Mouse (Mus musculus): ENCODE data around the gene Greb1. TPM values are rescaled to one million over a fixed set of nuclear protein-coding genes. Genes with fewer than 3 reads are reported as not detected.
A peak's percentile ranks its signal among the peaks of the same experiment; 100 is the strongest.

The Greb1 gene
- polyA plus RNA-seq, 1 experiment from 2014 or later = 7.1 TPM

GRCm38 (mm10) chr12:16799928-16800258 lies 793 bp downstream of the Greb1 start:
- peak overlapping the region; percentile 57 for H3K4me3 ChIP-seq (ENCODE audit: low read depth, low read length)
- peaks cover 7% of the 10 kb centered on the region for H3K27me3 ChIP-seq (ENCODE audit: control insufficient read depth, insufficient read depth, low read length)
- no peaks in the 10 kb centered on the region for H3K9me3 ChIP-seq (ENCODE audit: control insufficient read depth, low read length)
- 0% methylated on average over 6 of the region's 6 CpGs for WGBS
- peak overlapping the region; percentile 85 for H3K4me2 ChIP-seq (ENCODE audit: low read depth, low read length, severe bottlenecking)
- H3K4me1 ChIP-seq (replicated peaks; ENCODE audit: control insufficient read depth, insufficient read depth, low read length) = peaks cover 15% of the 10 kb centered on the region; the same call in 1 of the 2 replicates
- H3K27ac ChIP-seq (ENCODE audit: low read depth, low read length) = no peak overlapping the region
- H3K9ac ChIP-seq (ENCODE audit: low read length) = peak overlapping the region; percentile 76
- H3K36me3 ChIP-seq (ENCODE audit: control insufficient read depth, insufficient read depth, low read length) = no peaks in the 10 kb centered on the region
- DNase-seq (ENCODE audit: low spot score) (no peak), ATAC-seq (replicated peaks; ENCODE audit: low FRiP score) (no peak; the same call in 1 of the 2 replicates)

GRCm38 (mm10) chr12:16798894-16799293 lies 1.8 kb downstream of the Greb1 start:
- no peak for DNase-seq (ENCODE audit: low spot score)
- H3K4me2 ChIP-seq (ENCODE audit: low read depth, low read length, severe bottlenecking) = no peak overlapping the region
- no peak for ATAC-seq (replicated peaks; ENCODE audit: low FRiP score)
- H3K27me3 ChIP-seq (ENCODE audit: control insufficient read depth, insufficient read depth, low read length) = peaks cover 7% of the 10 kb centered on the region
- no peaks in the 10 kb centered on the region for H3K36me3 ChIP-seq (ENCODE audit: control insufficient read depth, insufficient read depth, low read length)
- no peak overlapping the region for H3K27ac ChIP-seq (ENCODE audit: low read depth, low read length)
- no peak overlapping the region for H3K9ac ChIP-seq (ENCODE audit: low read length)
- no peaks in the 10 kb centered on the region for H3K9me3 ChIP-seq (ENCODE audit: control insufficient read depth, low read length)
- 52% methylated on average over 3 of the region's 3 CpGs for WGBS
- H3K4me3 ChIP-seq (ENCODE audit: low read depth, low read length) = no peak overlapping the region
- peaks cover 14% of the 10 kb centered on the region; the same call in 1 of the 2 replicates for H3K4me1 ChIP-seq (replicated peaks; ENCODE audit: control insufficient read depth, insufficient read depth, low read length)

- Histone ChIP-seq H3K9ac (ENCODE audit: low read length) (no peak overlapping the region), H3K27ac (ENCODE audit: low read depth, low read length) (no peak overlapping the region), H3K4me2 (ENCODE audit: low read depth, low read length, severe bottlenecking) (no peak overlapping the region), H3K4me1 (replicated peaks; ENCODE audit: control insufficient read depth, insufficient read depth, low read length) (no peaks in the 10 kb centered on the region; the same call in 1 of the 2 replicates), H3K27me3 (ENCODE audit: control insufficient read depth, insufficient read depth, low read length) (no peaks in the 10 kb centered on the region; the same call in 1 of the 2 replicates), H3K9me3 (ENCODE audit: control insufficient read depth, low read length) (no peaks in the 10 kb centered on the region), H3K36me3 (ENCODE audit: control insufficient read depth, insufficient read depth, low read length) (no peaks in the 10 kb centered on the region), H3K4me3 (ENCODE audit: low read depth, low read length) (no peak overlapping the region)
- WGBS = 86% methylated on average over 3 of the region's 3 CpGs
- DNase-seq (ENCODE audit: low spot score) (no peak), ATAC-seq (replicated peaks; ENCODE audit: low FRiP score) (no peak)
Measured at GRCm38 (mm10) chr12:16795781-16796180, 4.9 kb downstream of the Greb1 start.

GRCm38 (mm10) chr12:16793371-16793770 lies 7.3 kb downstream of the Greb1 start:
- no peak overlapping the region for H3K27ac ChIP-seq (ENCODE audit: low read depth, low read length)
- no peak overlapping the region for H3K4me3 ChIP-seq (ENCODE audit: low read depth, low read length)
- H3K36me3 ChIP-seq (ENCODE audit: control insufficient read depth, insufficient read depth, low read length) = no peaks in the 10 kb centered on the region
- H3K9me3 ChIP-seq (ENCODE audit: control insufficient read depth, low read length) = no peaks in the 10 kb centered on the region
- 87% methylated on average over 4 of the region's 4 CpGs for WGBS
- H3K4me1 ChIP-seq (replicated peaks; ENCODE audit: control insufficient read depth, insufficient read depth, low read length) = peaks cover 6% of the 10 kb centered on the region; the same call in 1 of the 2 replicates
- H3K4me2 ChIP-seq (ENCODE audit: low read depth, low read length, severe bottlenecking) = no peak overlapping the region
- ATAC-seq (replicated peaks; ENCODE audit: low FRiP score) = no peak
- H3K27me3 ChIP-seq (ENCODE audit: control insufficient read depth, insufficient read depth, low read length) = no peaks in the 10 kb centered on the region
- no peak for DNase-seq (ENCODE audit: low spot score)
- H3K9ac ChIP-seq (ENCODE audit: low read length) = no peak overlapping the region

- no peak overlapping the region for H3K9ac ChIP-seq (ENCODE audit: low read length)
- H3K27me3 ChIP-seq (ENCODE audit: control insufficient read depth, insufficient read depth, low read length) = no peaks in the 10 kb centered on the region
- 45% methylated on average over 4 of the region's 4 CpGs for WGBS
- peaks cover 6% of the 10 kb centered on the region; the same call in 1 of the 2 replicates for H3K4me1 ChIP-seq (replicated peaks; ENCODE audit: control insufficient read depth, insufficient read depth, low read length)
- H3K9me3 ChIP-seq (ENCODE audit: control insufficient read depth, low read length) = no peaks in the 10 kb centered on the region
- no peak overlapping the region for H3K4me3 ChIP-seq (ENCODE audit: low read depth, low read length)
- ATAC-seq (replicated peaks; ENCODE audit: low FRiP score) (no peak), DNase-seq (ENCODE audit: low spot score) (no peak)
- H3K4me2 ChIP-seq (ENCODE audit: low read depth, low read length, severe bottlenecking) = no peak overlapping the region
- no peaks in the 10 kb centered on the region for H3K36me3 ChIP-seq (ENCODE audit: control insufficient read depth, insufficient read depth, low read length)
- 0 out of 2 replicates have a peak overlapping the region, but pooled peaks have one; percentile 43 for H3K27ac ChIP-seq (ENCODE audit: low read depth, low read length)
Measured at GRCm38 (mm10) chr12:16790456-16790855, 10.2 kb downstream of the Greb1 start.

GRCm38 (mm10) chr12:16789756-16790155 lies 10.9 kb downstream of the Greb1 start:
- H3K9me3 ChIP-seq (ENCODE audit: control insufficient read depth, low read length) = no peaks in the 10 kb centered on the region
- H3K9ac ChIP-seq (ENCODE audit: low read length) = no peak overlapping the region
- peak; percentile 79 for ATAC-seq (replicated peaks; ENCODE audit: low FRiP score)
- H3K4me2 ChIP-seq (ENCODE audit: low read depth, low read length, severe bottlenecking) = no peak overlapping the region
- H3K4me3 ChIP-seq (ENCODE audit: low read depth, low read length) = no peak overlapping the region
- under 1% methylated on average over 4 of the region's 4 CpGs for WGBS
- H3K4me1 ChIP-seq (replicated peaks; ENCODE audit: control insufficient read depth, insufficient read depth, low read length) = peaks cover 6% of the 10 kb centered on the region; the same call in 1 of the 2 replicates
- DNase-seq (ENCODE audit: low spot score) = peak; percentile 69
- no peak overlapping the region for H3K27ac ChIP-seq (ENCODE audit: low read depth, low read length)
- no peaks in the 10 kb centered on the region for H3K27me3 ChIP-seq (ENCODE audit: control insufficient read depth, insufficient read depth, low read length)
- no peaks in the 10 kb centered on the region for H3K36me3 ChIP-seq (ENCODE audit: control insufficient read depth, insufficient read depth, low read length)

- no peaks in the 10 kb centered on the region for H3K36me3 ChIP-seq (ENCODE audit: control insufficient read depth, insufficient read depth, low read length)
- H3K4me3 ChIP-seq (ENCODE audit: low read depth, low read length) = no peak overlapping the region
- no peak for DNase-seq (ENCODE audit: low spot score)
- no peak overlapping the region for H3K9ac ChIP-seq (ENCODE audit: low read length)
- H3K4me2 ChIP-seq (ENCODE audit: low read depth, low read length, severe bottlenecking) = no peak overlapping the region
- no peaks in the 10 kb centered on the region for H3K27me3 ChIP-seq (ENCODE audit: control insufficient read depth, insufficient read depth, low read length)
- H3K4me1 ChIP-seq (replicated peaks; ENCODE audit: control insufficient read depth, insufficient read depth, low read length) = peaks cover 6% of the 10 kb centered on the region; the same call in 1 of the 2 replicates
- WGBS = 11% methylated on average over 1 of the region's 1 CpGs
- H3K9me3 ChIP-seq (ENCODE audit: control insufficient read depth, low read length) = no peaks in the 10 kb centered on the region
- H3K27ac ChIP-seq (ENCODE audit: low read depth, low read length) = no peak overlapping the region
- no peak for ATAC-seq (replicated peaks; ENCODE audit: low FRiP score)
Measured at GRCm38 (mm10) chr12:16789199-16789598, 11.5 kb downstream of the Greb1 start.

- 54% methylated on average over 2 of the region's 2 CpGs for WGBS
- no peak overlapping the region for H3K9ac ChIP-seq (ENCODE audit: low read length)
- ATAC-seq (replicated peaks; ENCODE audit: low FRiP score) (no peak), DNase-seq (ENCODE audit: low spot score) (no peak)
- no peaks in the 10 kb centered on the region for H3K27me3 ChIP-seq (ENCODE audit: control insufficient read depth, insufficient read depth, low read length)
- H3K4me2 ChIP-seq (ENCODE audit: low read depth, low read length, severe bottlenecking) = no peak overlapping the region
- no peaks in the 10 kb centered on the region for H3K9me3 ChIP-seq (ENCODE audit: control insufficient read depth, low read length)
- no peaks in the 10 kb centered on the region for H3K36me3 ChIP-seq (ENCODE audit: control insufficient read depth, insufficient read depth, low read length)
- H3K4me3 ChIP-seq (ENCODE audit: low read depth, low read length) = no peak overlapping the region
- H3K4me1 ChIP-seq (replicated peaks; ENCODE audit: control insufficient read depth, insufficient read depth, low read length) = peaks cover 6% of the 10 kb centered on the region; the same call in 1 of the 2 replicates
- no peak overlapping the region for H3K27ac ChIP-seq (ENCODE audit: low read depth, low read length)
Measured at GRCm38 (mm10) chr12:16788600-16788999, 12.1 kb downstream of the Greb1 start.

- no peak for ATAC-seq (replicated peaks; ENCODE audit: low FRiP score)
- H3K36me3 ChIP-seq (ENCODE audit: control insufficient read depth, insufficient read depth, low read length) = no peaks in the 10 kb centered on the region
- no peaks in the 10 kb centered on the region for H3K4me1 ChIP-seq (replicated peaks; ENCODE audit: control insufficient read depth, insufficient read depth, low read length)
- no peaks in the 10 kb centered on the region for H3K27me3 ChIP-seq (ENCODE audit: control insufficient read depth, insufficient read depth, low read length)
- H3K9ac ChIP-seq (ENCODE audit: low read length) = no peak overlapping the region
- H3K27ac ChIP-seq (ENCODE audit: low read depth, low read length) = no peak overlapping the region
- H3K4me3 ChIP-seq (ENCODE audit: low read depth, low read length) = no peak overlapping the region
- no peak for DNase-seq (ENCODE audit: low spot score)
- H3K9me3 ChIP-seq (ENCODE audit: control insufficient read depth, low read length) = no peaks in the 10 kb centered on the region
- H3K4me2 ChIP-seq (ENCODE audit: low read depth, low read length, severe bottlenecking) = no peak overlapping the region
- WGBS = 88% methylated on average over 14 of the region's 14 CpGs
Measured at GRCm38 (mm10) chr12:16781034-16781746, 19.5 kb downstream of the Greb1 start.

Data from forebrain, embryonic 11.5 days (tissue).